Mouse (Mus musculus): ENCODE results near the gene Krtap31-2. TPM values are rescaled to one million over a fixed set of nuclear protein-coding genes. Genes with fewer than 3 reads are reported as not detected.

Krtap31-2 gene
- polyA plus RNA-seq (2015; fragmentation: Nextera tagmentation; extraction: Ambion mirVana), result not detected in 2 replicates

- H3K4me1 ChIP-seq, result no peaks in the 10 kb centered on the region
- WGBS, result 85% methylated on average over 1 of the region's 1 CpGs
- H3K4me2 ChIP-seq, result no peak within 1 kb of the TSS
- H3K27ac ChIP-seq, result no peak within 1 kb of the TSS
- ATAC-seq (ENCODE audit: insufficient read depth, low FRiP score, low read depth), result no peak
- no peak within 1 kb of the TSS for H3K4me3 ChIP-seq (replicated peaks)
- H3K9me3 ChIP-seq, result no peaks in the 10 kb centered on the region
- no peaks in the 10 kb centered on the region for H3K36me3 ChIP-seq
- H3K9ac ChIP-seq, result no peak within 1 kb of the TSS
- no peaks in the 10 kb centered on the region for H3K27me3 ChIP-seq (replicated peaks)
These were observed at the start of gene Krtap31-2 for GRCm38 (mm10) chr11:99935991-99936390. Gene Krtap31-2, plus strand, starts transcription at chr11:99936291.

- H3K4me1 ChIP-seq, result no peaks in the 10 kb centered on the region
- no peak within 1 kb of the TSS for H3K4me2 ChIP-seq
- H3K4me3 ChIP-seq (replicated peaks), result no peak within 1 kb of the TSS
- no peaks in the 10 kb centered on the region for H3K9me3 ChIP-seq
- no peaks in the 10 kb centered on the region for H3K36me3 ChIP-seq
- no peak for ATAC-seq (ENCODE audit: insufficient read depth, low FRiP score, low read depth)
- no peak within 1 kb of the TSS for H3K27ac ChIP-seq
- H3K9ac ChIP-seq, result no peak within 1 kb of the TSS
- H3K27me3 ChIP-seq (replicated peaks), result no peaks in the 10 kb centered on the region
- WGBS, result 81% methylated on average over 2 of the region's 2 CpGs
These were observed 28.5 kb upstream of the Krtap31-2 start, which contains the start of gene Krtap31-1 for GRCm38 (mm10) chr11:99907620-99908019. Gene Krtap31-1, plus strand, starts transcription at chr11:99907920.

- Histone ChIP-seq H3K9ac (no peak within 1 kb of the TSS), H3K9me3 (no peaks in the 10 kb centered on the region), H3K4me1 (no peaks in the 10 kb centered on the region), H3K27me3 (replicated peaks) (no peaks in the 10 kb centered on the region), H3K27ac (no peak within 1 kb of the TSS), H3K4me2 (no peak within 1 kb of the TSS), H3K36me3 (no peaks in the 10 kb centered on the region), H3K4me3 (replicated peaks) (no peak within 1 kb of the TSS)
- ATAC-seq (ENCODE audit: insufficient read depth, low FRiP score, low read depth), result no peak
- WGBS, result 90% methylated on average over 3 of the region's 3 CpGs
These were observed 21.6 kb upstream of the Krtap31-2 start, which contains the start of gene Gm11565 for GRCm38 (mm10) chr11:99914451-99914850. Gene Gm11565, plus strand, starts transcription at chr11:99914751.

- Histone ChIP-seq H3K27ac (no peak overlapping the region), H3K4me1 (no peaks in the 10 kb centered on the region), H3K4me2 (no peak overlapping the region), H3K9me3 (no peaks in the 10 kb centered on the region), H3K4me3 (replicated peaks) (no peak overlapping the region), H3K27me3 (replicated peaks) (no peaks in the 10 kb centered on the region), H3K9ac (no peak overlapping the region), H3K36me3 (no peaks in the 10 kb centered on the region)
- no peak for ATAC-seq (ENCODE audit: insufficient read depth, low FRiP score, low read depth)
- 82% methylated on average over 9 of the region's 9 CpGs for WGBS
These were observed 1.7 kb downstream of the Krtap31-2 start for GRCm38 (mm10) chr11:99937751-99938264.

- Histone ChIP-seq H3K27me3 (replicated peaks) (no peaks in the 10 kb centered on the region), H3K4me2 (no peak within 1 kb of the TSS), H3K36me3 (no peaks in the 10 kb centered on the region), H3K4me1 (no peaks in the 10 kb centered on the region), H3K9ac (no peak within 1 kb of the TSS), H3K4me3 (replicated peaks) (no peak within 1 kb of the TSS), H3K9me3 (no peaks in the 10 kb centered on the region), H3K27ac (no peak within 1 kb of the TSS)
- WGBS, result 84% methylated on average over 2 of the region's 2 CpGs
- ATAC-seq (ENCODE audit: insufficient read depth, low FRiP score, low read depth), result no peak
These were observed 12.1 kb downstream of the Krtap31-2 start, which contains the start of gene Krtap9-5 for GRCm38 (mm10) chr11:99948175-99948574. Gene Krtap9-5, plus strand, starts transcription at chr11:99948475.

- H3K4me2 ChIP-seq, result no peak overlapping the region
- H3K9me3 ChIP-seq, result no peaks in the 10 kb centered on the region
- 66% methylated on average over 6 of the region's 6 CpGs for WGBS
- H3K4me1 ChIP-seq, result no peaks in the 10 kb centered on the region
- no peaks in the 10 kb centered on the region for H3K36me3 ChIP-seq
- no peak overlapping the region for H3K27ac ChIP-seq
- no peak overlapping the region for H3K4me3 ChIP-seq (replicated peaks)
- no peak overlapping the region for H3K9ac ChIP-seq
- no peaks in the 10 kb centered on the region for H3K27me3 ChIP-seq (replicated peaks)
- no peak for ATAC-seq (ENCODE audit: insufficient read depth, low FRiP score, low read depth)
These were observed 28.1 kb downstream of the Krtap31-2 start for GRCm38 (mm10) chr11:99964213-99964612.

GRCm38 (mm10) chr11:99965961-99966360 lies 29.9 kb downstream of the Krtap31-2 start:
- Histone ChIP-seq H3K36me3 (no peaks in the 10 kb centered on the region), H3K9me3 (no peaks in the 10 kb centered on the region), H3K27me3 (replicated peaks) (no peaks in the 10 kb centered on the region), H3K27ac (no peak overlapping the region), H3K4me1 (no peaks in the 10 kb centered on the region), H3K4me3 (replicated peaks) (no peak overlapping the region), H3K4me2 (no peak overlapping the region), H3K9ac (no peak overlapping the region)
- WGBS, result 16% methylated on average over 2 of the region's 2 CpGs
- no peak for ATAC-seq (ENCODE audit: insufficient read depth, low FRiP score, low read depth)

- no peak within 1 kb of the TSS for H3K9ac ChIP-seq
- H3K4me1 ChIP-seq, result no peaks in the 10 kb centered on the region
- no peak for ATAC-seq (ENCODE audit: insufficient read depth, low FRiP score, low read depth)
- H3K4me3 ChIP-seq (replicated peaks), result no peak within 1 kb of the TSS
- no peak within 1 kb of the TSS for H3K4me2 ChIP-seq
- H3K27ac ChIP-seq, result no peak within 1 kb of the TSS
- WGBS, result 78% methylated on average over 5 of the region's 5 CpGs
- H3K27me3 ChIP-seq (replicated peaks), result no peaks in the 10 kb centered on the region
- H3K36me3 ChIP-seq, result no peaks in the 10 kb centered on the region
- H3K9me3 ChIP-seq, result no peaks in the 10 kb centered on the region
These were observed 42.9 kb downstream of the Krtap31-2 start, which contains the start of gene Krtap29-1 for GRCm38 (mm10) chr11:99978953-99979352. Gene Krtap29-1, minus strand, starts transcription at chr11:99979053.

- H3K4me3 ChIP-seq (replicated peaks), result no peak overlapping the region
- no peaks in the 10 kb centered on the region for H3K4me1 ChIP-seq
- H3K36me3 ChIP-seq, result no peaks in the 10 kb centered on the region
- no peak overlapping the region for H3K4me2 ChIP-seq
- no peak for ATAC-seq (ENCODE audit: insufficient read depth, low FRiP score, low read depth)
- H3K27ac ChIP-seq, result no peak overlapping the region
- H3K9ac ChIP-seq, result no peak overlapping the region
- WGBS, result 90% methylated on average over 9 of the region's 9 CpGs
- H3K27me3 ChIP-seq (replicated peaks), result no peaks in the 10 kb centered on the region
- H3K9me3 ChIP-seq, result no peaks in the 10 kb centered on the region
These were observed 46.6 kb downstream of the Krtap31-2 start for GRCm38 (mm10) chr11:99982731-99983130.

GRCm38 (mm10) chr11:99983442-99983841 lies 47.4 kb downstream of the Krtap31-2 start:
- H3K36me3 ChIP-seq, result no peaks in the 10 kb centered on the region
- H3K27ac ChIP-seq, result no peak overlapping the region
- no peaks in the 10 kb centered on the region for H3K4me1 ChIP-seq
- H3K27me3 ChIP-seq (replicated peaks), result no peaks in the 10 kb centered on the region
- ATAC-seq (ENCODE audit: insufficient read depth, low FRiP score, low read depth), result no peak
- H3K4me3 ChIP-seq (replicated peaks), result no peak overlapping the region
- WGBS, result 93% methylated on average over 1 of the region's 1 CpGs
- H3K9ac ChIP-seq, result no peak overlapping the region
- H3K9me3 ChIP-seq, result no peaks in the 10 kb centered on the region
- H3K4me2 ChIP-seq, result no peak overlapping the region

GRCm38 (mm10) chr11:99985291-99986092 lies 49.4 kb downstream of the Krtap31-2 start:
- no peaks in the 10 kb centered on the region for H3K4me1 ChIP-seq
- H3K4me2 ChIP-seq, result no peak overlapping the region
- H3K27me3 ChIP-seq (replicated peaks), result no peaks in the 10 kb centered on the region
- H3K9me3 ChIP-seq, result no peaks in the 10 kb centered on the region
- ATAC-seq (ENCODE audit: insufficient read depth, low FRiP score, low read depth), result no peak
- no peaks in the 10 kb centered on the region for H3K36me3 ChIP-seq
- no peak overlapping the region for H3K9ac ChIP-seq
- 80% methylated on average over 20 of the region's 20 CpGs for WGBS
- H3K4me3 ChIP-seq (replicated peaks), result no peak overlapping the region
- no peak overlapping the region for H3K27ac ChIP-seq

GRCm38 (mm10) chr11:99986180-99986647 lies 50.1 kb downstream of the Krtap31-2 start, which contains the start of gene Krtap16-1:
Gene Krtap16-1, minus strand, starts transcription at chr11:99986597.
- no peaks in the 10 kb centered on the region for H3K36me3 ChIP-seq
- H3K9ac ChIP-seq, result no peak within 1 kb of the TSS
- no peak within 1 kb of the TSS for H3K4me2 ChIP-seq
- no peaks in the 10 kb centered on the region for H3K27me3 ChIP-seq (replicated peaks)
- H3K9me3 ChIP-seq, result no peaks in the 10 kb centered on the region
- no peak for ATAC-seq (ENCODE audit: insufficient read depth, low FRiP score, low read depth)
- WGBS, result 68% methylated on average over 8 of the region's 8 CpGs
- H3K4me3 ChIP-seq (replicated peaks), result no peak within 1 kb of the TSS
- H3K27ac ChIP-seq, result no peak within 1 kb of the TSS
- H3K4me1 ChIP-seq, result no peaks in the 10 kb centered on the region

Measured in stomach, embryonic 15.5 days (tissue).